Mouse (Mus musculus): ENCODE results near the gene Prl4a1. TPM values are rescaled to one million over a fixed set of nuclear protein-coding genes. Genes with fewer than 3 reads are reported as not detected.
"Not testable (repeated sequence)": the region's sequence is repeated elsewhere in the genome, so short reads cannot be mapped to it uniquely, and the experiment has no call there.

Gene Prl4a1
- polyA plus RNA-seq (2012; rRNA removed) (0.17 and 0.29 TPM in 2 replicates), polyA plus RNA-seq (2014; fragmentation: Nextera tagmentation; extraction: Ambion mirVana) (not detected in 2 replicates)

- ATAC-seq (ENCODE audit: low FRiP score, low read depth) (no peak), DNase-seq (ENCODE audit: low spot score) (no peak)
- 85% methylated on average over 3 of the region's 3 CpGs for WGBS
- no peaks in the 10 kb centered on the region for H3K9me3 ChIP-seq (ENCODE audit: control insufficient read depth, low read length)
- no peaks in the 10 kb centered on the region for H3K4me1 ChIP-seq (ENCODE audit: control insufficient read depth, insufficient read depth, low read length)
- H3K27ac ChIP-seq (replicated peaks; ENCODE audit: low read depth, low read length): no peak within 1 kb of the TSS
- H3K9ac ChIP-seq (ENCODE audit: low read depth, low read length, severe bottlenecking): no peak within 1 kb of the TSS
- H3K4me2 ChIP-seq (replicated peaks; ENCODE audit: low read depth, low read length, severe bottlenecking): no peak within 1 kb of the TSS
- no peaks in the 10 kb centered on the region for H3K36me3 ChIP-seq (ENCODE audit: control insufficient read depth, insufficient read depth, low read length)
- no peaks in the 10 kb centered on the region for H3K27me3 ChIP-seq (ENCODE audit: control insufficient read depth, insufficient read depth, low read length)
- no peak for TF ChIP-seq POLR2A (IDR thresholded peaks at IDR 0.05; ENCODE audit: borderline replicate concordance, extremely low read depth, insufficient read depth, insufficient read length)
- H3K4me3 ChIP-seq (replicated peaks; ENCODE audit: low read length): no peak within 1 kb of the TSS
Measured at GRCm38 (mm10) chr13:28015912-28016311, at the start of gene Prl4a1. Gene Prl4a1, plus strand, starts transcription at chr13:28016212.

GRCm38 (mm10) chr13:27972931-27973330 lies 43.1 kb upstream of the Prl4a1 start:
- H3K27me3 ChIP-seq (ENCODE audit: control insufficient read depth, insufficient read depth, low read length): no peaks in the 10 kb centered on the region
- DNase-seq (ENCODE audit: low spot score) (peak; percentile 8), ATAC-seq (ENCODE audit: low FRiP score, low read depth) (no peak)
- no peak overlapping the region for H3K9ac ChIP-seq (ENCODE audit: low read depth, low read length, severe bottlenecking)
- 83% methylated on average over 1 of the region's 1 CpGs for WGBS
- H3K27ac ChIP-seq (replicated peaks; ENCODE audit: low read depth, low read length): no peak overlapping the region
- no peaks in the 10 kb centered on the region for H3K9me3 ChIP-seq (ENCODE audit: control insufficient read depth, low read length)
- no peaks in the 10 kb centered on the region for H3K4me1 ChIP-seq (ENCODE audit: control insufficient read depth, insufficient read depth, low read length)
- TF ChIP-seq POLR2A (IDR thresholded peaks at IDR 0.05; ENCODE audit: borderline replicate concordance, extremely low read depth, insufficient read depth, insufficient read length): no peak
- H3K36me3 ChIP-seq (ENCODE audit: control insufficient read depth, insufficient read depth, low read length): no peaks in the 10 kb centered on the region
- no peak overlapping the region for H3K4me3 ChIP-seq (replicated peaks; ENCODE audit: low read length)
- no peak overlapping the region for H3K4me2 ChIP-seq (replicated peaks; ENCODE audit: low read depth, low read length, severe bottlenecking)

- H3K4me2 ChIP-seq (replicated peaks; ENCODE audit: low read depth, low read length, severe bottlenecking); H3K27ac ChIP-seq (replicated peaks; ENCODE audit: low read depth, low read length); H3K9ac ChIP-seq (ENCODE audit: low read depth, low read length, severe bottlenecking); H3K4me1 ChIP-seq (ENCODE audit: control insufficient read depth, insufficient read depth, low read length); ATAC-seq (ENCODE audit: low FRiP score, low read depth); H3K9me3 ChIP-seq (ENCODE audit: control insufficient read depth, low read length); H3K27me3 ChIP-seq (ENCODE audit: control insufficient read depth, insufficient read depth, low read length); DNase-seq (ENCODE audit: low spot score); H3K36me3 ChIP-seq (ENCODE audit: control insufficient read depth, insufficient read depth, low read length); H3K4me3 ChIP-seq (replicated peaks; ENCODE audit: low read length): not testable (repeated sequence)
- 72% methylated on average over 2 of the region's 2 CpGs for WGBS
Measured at GRCm38 (mm10) chr13:27974281-27974680, 41.7 kb upstream of the Prl4a1 start.

GRCm38 (mm10) chr13:27977646-27978045 lies 38.4 kb upstream of the Prl4a1 start:
- Histone ChIP-seq H3K4me3 (replicated peaks; ENCODE audit: low read length) (no peak overlapping the region), H3K27ac (replicated peaks; ENCODE audit: low read depth, low read length) (no peak overlapping the region), H3K27me3 (ENCODE audit: control insufficient read depth, insufficient read depth, low read length) (no peaks in the 10 kb centered on the region), H3K36me3 (ENCODE audit: control insufficient read depth, insufficient read depth, low read length) (no peaks in the 10 kb centered on the region), H3K9ac (ENCODE audit: low read depth, low read length, severe bottlenecking) (no peak overlapping the region), H3K4me1 (ENCODE audit: control insufficient read depth, insufficient read depth, low read length) (no peaks in the 10 kb centered on the region), H3K9me3 (ENCODE audit: control insufficient read depth, low read length) (no peaks in the 10 kb centered on the region), H3K4me2 (replicated peaks; ENCODE audit: low read depth, low read length, severe bottlenecking) (no peak overlapping the region)
- 83% methylated on average over 2 of the region's 2 CpGs for WGBS
- ATAC-seq (ENCODE audit: low FRiP score, low read depth) (no peak), DNase-seq (ENCODE audit: low spot score) (no peak)
- TF ChIP-seq POLR2A (IDR thresholded peaks at IDR 0.05; ENCODE audit: borderline replicate concordance, extremely low read depth, insufficient read depth, insufficient read length): no peak

- H3K36me3 ChIP-seq (ENCODE audit: control insufficient read depth, insufficient read depth, low read length); DNase-seq (ENCODE audit: low spot score); H3K27ac ChIP-seq (replicated peaks; ENCODE audit: low read depth, low read length); H3K9me3 ChIP-seq (ENCODE audit: control insufficient read depth, low read length); ATAC-seq (ENCODE audit: low FRiP score, low read depth); H3K4me3 ChIP-seq (replicated peaks; ENCODE audit: low read length); H3K27me3 ChIP-seq (ENCODE audit: control insufficient read depth, insufficient read depth, low read length); H3K4me1 ChIP-seq (ENCODE audit: control insufficient read depth, insufficient read depth, low read length); H3K9ac ChIP-seq (ENCODE audit: low read depth, low read length, severe bottlenecking); H3K4me2 ChIP-seq (replicated peaks; ENCODE audit: low read depth, low read length, severe bottlenecking): not testable (repeated sequence)
- 78% methylated on average over 3 of the region's 3 CpGs for WGBS
Measured at GRCm38 (mm10) chr13:27996557-27996956, 19.5 kb upstream of the Prl4a1 start.

- DNase-seq (ENCODE audit: low spot score) (no peak), ATAC-seq (ENCODE audit: low FRiP score, low read depth) (no peak)
- Histone ChIP-seq H3K4me3 (replicated peaks; ENCODE audit: low read length) (no peak overlapping the region), H3K27me3 (ENCODE audit: control insufficient read depth, insufficient read depth, low read length) (no peaks in the 10 kb centered on the region), H3K4me2 (replicated peaks; ENCODE audit: low read depth, low read length, severe bottlenecking) (no peak overlapping the region), H3K9me3 (ENCODE audit: control insufficient read depth, low read length) (no peaks in the 10 kb centered on the region), H3K4me1 (ENCODE audit: control insufficient read depth, insufficient read depth, low read length) (no peaks in the 10 kb centered on the region), H3K9ac (ENCODE audit: low read depth, low read length, severe bottlenecking) (no peak overlapping the region), H3K36me3 (ENCODE audit: control insufficient read depth, insufficient read depth, low read length) (no peaks in the 10 kb centered on the region), H3K27ac (replicated peaks; ENCODE audit: low read depth, low read length) (no peak overlapping the region)
- no peak for TF ChIP-seq POLR2A (IDR thresholded peaks at IDR 0.05; ENCODE audit: borderline replicate concordance, extremely low read depth, insufficient read depth, insufficient read length)
Measured at GRCm38 (mm10) chr13:28029330-28029729, 13.3 kb downstream of the Prl4a1 start.
